Mouse (Mus musculus): Measurements from ENCODE around the gene Elmo1. TPM values are rescaled to one million over a fixed set of nuclear protein-coding genes. Genes with fewer than 3 reads are reported as not detected.
A peak's percentile ranks its signal among the peaks of the same experiment; 100 is the strongest.

Gene Elmo1
- total and polyA plus RNA-seq, 2 experiments from 2014 or later: 35.2 to 36.4 TPM

DNA sequence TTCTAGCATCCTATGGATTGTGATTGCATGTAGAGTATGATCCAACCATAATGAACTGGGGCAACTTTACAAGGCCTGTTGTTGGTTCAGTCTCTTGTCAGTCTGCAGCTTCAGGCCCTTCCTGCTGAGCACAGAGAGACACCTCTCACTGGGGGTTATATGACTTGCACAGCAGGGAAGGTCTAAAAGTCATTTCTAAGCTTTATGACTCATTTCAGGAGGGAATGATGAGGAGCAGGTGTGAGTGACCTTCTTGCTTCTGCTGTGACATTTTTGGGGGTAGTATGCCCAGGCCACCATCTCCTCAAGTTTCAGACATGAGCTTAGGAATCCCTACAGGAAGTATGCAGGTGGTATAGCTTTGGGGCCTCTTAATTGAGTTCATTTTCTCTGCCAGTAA is 46.4 kb downstream of the Elmo1 start:
- no peak overlapping the region for H3K4me3 ChIP-seq (ENCODE audit: low read depth, low read length)
- no peak overlapping the region for H3K27ac ChIP-seq (ENCODE audit: low read depth, low read length)
- ATAC-seq (ENCODE audit: low FRiP score) (no peak), DNase-seq (ENCODE audit: low spot score) (no peak)
- peaks cover 4% of the 10 kb centered on the region; the same call in 1 of the 2 replicates for H3K4me1 ChIP-seq (ENCODE audit: insufficient read depth, low read length)
- no peaks in the 10 kb centered on the region for H3K36me3 ChIP-seq (ENCODE audit: insufficient read depth, low read length)
- no peak overlapping the region for H3K4me2 ChIP-seq (ENCODE audit: low read depth, low read length, poor library complexity, severe bottlenecking)
- H3K9me3 ChIP-seq (ENCODE audit: low read length): no peaks in the 10 kb centered on the region
- no peak overlapping the region for H3K9ac ChIP-seq (replicated peaks; ENCODE audit: low read length, poor library complexity, severe bottlenecking)
- H3K27me3 ChIP-seq (ENCODE audit: insufficient read depth, low read length): no peaks in the 10 kb centered on the region
- TF ChIP-seq CTCF (IDR thresholded peaks at IDR 0.05): no peak

DNA sequence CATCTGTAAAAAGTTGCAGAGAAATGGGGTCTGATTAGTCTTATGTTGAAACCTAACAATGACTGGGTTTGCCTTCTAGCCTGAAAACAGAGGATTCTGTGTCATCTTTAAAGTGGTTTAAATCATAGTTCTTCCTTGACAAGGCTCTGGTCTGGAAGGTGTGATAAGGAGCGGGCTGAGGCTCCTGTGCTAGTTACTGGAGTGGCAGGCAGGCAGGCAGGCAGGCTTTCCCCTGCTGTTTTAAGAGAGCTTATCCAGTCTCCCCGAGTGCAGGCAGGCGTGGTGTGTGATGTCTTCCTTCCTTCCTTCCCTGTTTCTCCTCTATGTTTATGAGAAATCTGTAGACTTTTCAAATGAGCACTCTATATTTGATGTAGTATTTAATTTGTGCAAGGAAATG is 48.1 kb downstream of the Elmo1 start:
- Histone ChIP-seq H3K4me2 (ENCODE audit: low read depth, low read length, poor library complexity, severe bottlenecking) (no peak overlapping the region), H3K9ac (replicated peaks; ENCODE audit: low read length, poor library complexity, severe bottlenecking) (no peak overlapping the region), H3K27me3 (ENCODE audit: insufficient read depth, low read length) (no peaks in the 10 kb centered on the region), H3K27ac (ENCODE audit: low read depth, low read length) (no peak overlapping the region), H3K4me1 (ENCODE audit: insufficient read depth, low read length) (no peaks in the 10 kb centered on the region), H3K4me3 (ENCODE audit: low read depth, low read length) (no peak overlapping the region), H3K36me3 (ENCODE audit: insufficient read depth, low read length) (no peaks in the 10 kb centered on the region), H3K9me3 (ENCODE audit: low read length) (no peaks in the 10 kb centered on the region)
- 30% methylated on average over 3 of the region's 3 CpGs for WGBS
- ATAC-seq (ENCODE audit: low FRiP score) (no peak), DNase-seq (ENCODE audit: low spot score) (no peak)
- no peak for TF ChIP-seq CTCF (IDR thresholded peaks at IDR 0.05)

DNA sequence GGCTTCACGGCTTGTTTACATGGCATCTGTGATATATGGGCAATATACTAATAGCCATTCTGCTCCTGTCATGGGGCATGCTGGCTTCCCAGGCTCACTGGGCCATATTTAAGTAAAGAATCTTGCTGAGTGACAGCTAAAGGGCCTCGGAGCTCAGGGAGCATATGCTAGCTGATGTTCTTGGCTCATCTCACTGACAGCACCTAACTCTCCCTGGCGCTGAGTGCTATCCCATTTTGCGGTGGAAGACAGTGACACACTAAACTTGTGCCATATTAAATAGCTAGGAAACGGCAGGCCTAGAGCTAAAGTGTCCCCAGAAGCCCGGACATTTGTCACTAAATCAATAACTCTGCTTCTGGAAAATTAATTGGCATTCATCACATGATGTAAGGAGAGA is 48.7 kb downstream of the Elmo1 start:
- H3K27ac ChIP-seq (ENCODE audit: low read depth, low read length): no peak overlapping the region
- H3K36me3 ChIP-seq (ENCODE audit: insufficient read depth, low read length): no peaks in the 10 kb centered on the region
- no peaks in the 10 kb centered on the region for H3K27me3 ChIP-seq (ENCODE audit: insufficient read depth, low read length)
- H3K4me1 ChIP-seq (ENCODE audit: insufficient read depth, low read length): no peaks in the 10 kb centered on the region
- no peaks in the 10 kb centered on the region for H3K9me3 ChIP-seq (ENCODE audit: low read length)
- ATAC-seq (ENCODE audit: low FRiP score) (no peak), DNase-seq (ENCODE audit: low spot score) (peak; percentile 28)
- H3K4me3 ChIP-seq (ENCODE audit: low read depth, low read length): no peak overlapping the region
- no peak overlapping the region for H3K9ac ChIP-seq (replicated peaks; ENCODE audit: low read length, poor library complexity, severe bottlenecking)
- H3K4me2 ChIP-seq (ENCODE audit: low read depth, low read length, poor library complexity, severe bottlenecking): no peak overlapping the region
- no peak for TF ChIP-seq CTCF (IDR thresholded peaks at IDR 0.05)
- WGBS: 53% methylated on average over 6 of the region's 6 CpGs

DNA sequence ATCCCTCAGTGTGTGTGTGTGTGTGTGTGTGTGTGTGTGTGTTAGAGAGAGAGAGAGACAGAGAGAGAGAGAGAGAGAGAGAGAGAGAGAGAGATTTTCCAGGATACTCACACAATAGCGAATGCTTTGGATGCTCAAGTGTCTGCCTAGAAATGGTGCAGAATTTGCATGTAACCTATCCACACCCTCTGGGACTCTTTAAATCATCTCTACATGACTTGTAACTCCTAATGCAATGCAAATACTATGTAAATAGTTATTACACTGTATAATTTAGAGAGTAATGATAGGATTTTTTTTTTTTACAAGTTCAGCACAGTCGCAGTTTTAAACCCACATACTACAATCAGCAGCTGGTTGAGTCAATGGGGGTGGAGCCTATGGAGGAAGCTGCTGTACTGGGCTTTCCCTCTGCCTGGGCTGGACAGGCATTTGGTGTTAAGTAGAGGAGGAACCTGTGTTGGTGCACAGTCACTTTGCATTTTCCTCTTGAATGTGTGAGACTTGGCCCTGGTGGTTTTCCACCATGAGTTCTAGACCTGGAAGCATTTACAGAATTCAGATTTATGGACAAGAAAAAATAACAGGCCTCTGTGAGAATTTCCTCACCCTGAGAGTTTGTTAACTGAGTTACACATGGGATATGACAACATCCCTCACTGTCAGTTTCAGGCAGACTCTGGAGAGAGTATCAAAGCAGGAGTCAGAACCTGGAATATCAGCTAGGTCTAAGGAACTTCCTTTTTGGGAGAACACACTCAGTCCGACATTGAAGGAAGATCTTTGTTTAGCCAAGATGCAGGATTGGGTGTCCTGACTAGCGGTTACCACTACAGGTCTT is 49.6 kb downstream of the Elmo1 start:
- TF ChIP-seq CTCF (IDR thresholded peaks at IDR 0.05): no peak
- no peak overlapping the region for H3K27ac ChIP-seq (ENCODE audit: low read depth, low read length)
- DNase-seq (ENCODE audit: low spot score): no peak
- no peaks in the 10 kb centered on the region for H3K9me3 ChIP-seq (ENCODE audit: low read length)
- H3K36me3 ChIP-seq (ENCODE audit: insufficient read depth, low read length): no peaks in the 10 kb centered on the region
- H3K4me1 ChIP-seq (ENCODE audit: insufficient read depth, low read length): no peaks in the 10 kb centered on the region
- H3K4me2 ChIP-seq (ENCODE audit: low read depth, low read length, poor library complexity, severe bottlenecking): no peak overlapping the region
- no peak for ATAC-seq (ENCODE audit: low FRiP score)
- no peaks in the 10 kb centered on the region for H3K27me3 ChIP-seq (ENCODE audit: insufficient read depth, low read length)
- 69% methylated on average over 4 of the region's 4 CpGs for WGBS
- no peak overlapping the region for H3K4me3 ChIP-seq (ENCODE audit: low read depth, low read length)
- no peak overlapping the region for H3K9ac ChIP-seq (replicated peaks; ENCODE audit: low read length, poor library complexity, severe bottlenecking)

DNA sequence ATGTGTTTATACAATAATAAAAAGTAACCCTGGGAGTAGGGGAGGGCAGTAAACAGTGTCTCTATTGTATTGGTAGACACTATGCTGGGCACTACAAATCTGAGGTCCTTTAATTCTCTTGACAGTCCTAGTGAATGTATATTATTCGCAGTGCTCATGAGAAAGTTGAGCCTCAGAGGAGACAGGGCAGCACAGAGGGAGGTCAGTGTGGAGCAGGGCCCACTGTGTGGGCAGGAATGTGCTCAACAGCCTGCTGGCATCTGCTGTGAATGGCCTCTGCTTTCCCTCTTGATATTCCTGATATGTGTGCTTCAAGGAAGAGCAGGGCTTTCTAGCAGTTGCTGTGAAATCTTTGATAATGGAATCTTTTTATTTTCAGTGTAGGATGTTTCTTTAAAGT is 52.2 kb downstream of the Elmo1 start:
- Histone ChIP-seq H3K27me3 (ENCODE audit: insufficient read depth, low read length) (no peaks in the 10 kb centered on the region), H3K4me2 (ENCODE audit: low read depth, low read length, poor library complexity, severe bottlenecking) (no peak overlapping the region), H3K4me3 (ENCODE audit: low read depth, low read length) (no peak overlapping the region), H3K27ac (ENCODE audit: low read depth, low read length) (no peak overlapping the region), H3K9ac (replicated peaks; ENCODE audit: low read length, poor library complexity, severe bottlenecking) (no peak overlapping the region), H3K9me3 (ENCODE audit: low read length) (no peaks in the 10 kb centered on the region), H3K36me3 (ENCODE audit: insufficient read depth, low read length) (no peaks in the 10 kb centered on the region), H3K4me1 (ENCODE audit: insufficient read depth, low read length) (no peaks in the 10 kb centered on the region)
- DNase-seq (ENCODE audit: low spot score) (no peak), ATAC-seq (ENCODE audit: low FRiP score) (no peak)
- TF ChIP-seq CTCF (IDR thresholded peaks at IDR 0.05): no peak
- WGBS: 22% methylated on average over 1 of the region's 1 CpGs

DNA sequence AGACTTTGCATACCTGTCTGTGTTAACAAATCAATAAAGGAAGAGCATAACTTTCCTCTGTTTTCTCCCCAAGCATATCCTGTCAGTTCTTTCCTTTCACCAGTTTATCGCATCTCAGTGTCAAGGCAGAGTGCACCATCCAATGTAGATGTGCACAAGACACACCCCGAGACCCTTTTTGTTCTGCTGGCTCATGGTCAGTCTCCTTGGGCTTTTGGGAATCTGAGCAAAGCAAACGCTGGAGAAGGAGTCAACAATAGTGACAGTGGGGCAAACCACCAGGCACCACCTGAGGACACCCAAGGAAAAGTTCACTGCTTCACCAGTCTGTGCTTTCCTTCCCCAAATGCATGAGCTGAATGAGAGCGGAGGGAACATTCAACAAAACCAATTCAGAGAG is 56.5 kb downstream of the Elmo1 start:
- no peak for TF ChIP-seq CTCF (IDR thresholded peaks at IDR 0.05)
- no peak overlapping the region for H3K9ac ChIP-seq (replicated peaks; ENCODE audit: low read length, poor library complexity, severe bottlenecking)
- no peak overlapping the region for H3K4me2 ChIP-seq (ENCODE audit: low read depth, low read length, poor library complexity, severe bottlenecking)
- no peak for ATAC-seq (ENCODE audit: low FRiP score)
- no peak overlapping the region for H3K27ac ChIP-seq (ENCODE audit: low read depth, low read length)
- no peaks in the 10 kb centered on the region for H3K4me1 ChIP-seq (ENCODE audit: insufficient read depth, low read length)
- no peak overlapping the region for H3K4me3 ChIP-seq (ENCODE audit: low read depth, low read length)
- no peaks in the 10 kb centered on the region for H3K9me3 ChIP-seq (ENCODE audit: low read length)
- no peak for DNase-seq (ENCODE audit: low spot score)
- H3K27me3 ChIP-seq (ENCODE audit: insufficient read depth, low read length): no peaks in the 10 kb centered on the region
- no peaks in the 10 kb centered on the region for H3K36me3 ChIP-seq (ENCODE audit: insufficient read depth, low read length)
- WGBS: 92% methylated on average over 4 of the region's 4 CpGs
